Mouse (Mus musculus) midbrain, embryonic 16.5 days (tissue): ENCODE results near the gene Nav1. TPM values are rescaled to one million over a fixed set of nuclear protein-coding genes. Genes with fewer than 3 reads are reported as not detected.

Experiments
- ATAC-seq: fragments of 200-750 bp; cut with Nextera tagmentation; 2 replicates; pipeline ENCODE4 v1.8.0; 2017; ENCODE audit warnings: moderate TSS enrichment
- H3K27ac ChIP-seq: fragments of 300-500 bp; sonication (generic); 2 replicates; pipeline ENCODE4 v1.5.1; 2014; ENCODE audit warnings: mild to moderate bottlenecking, low read length, mixed read lengths
- H3K27me3 ChIP-seq: fragments of 300-500 bp; sonication (generic); 2 replicates; pipeline ENCODE4 v1.6.1; 2014; ENCODE audit warnings: low read depth, low read length, mixed read lengths; ENCODE audit not compliant: control insufficient read depth, insufficient read depth
- H3K36me3 ChIP-seq: fragments of 300-500 bp; sonication (generic); 2 replicates; pipeline ENCODE4 v1.6.1; 2014; ENCODE audit warnings: mild to moderate bottlenecking, low read length, moderate library complexity, mixed read lengths; ENCODE audit not compliant: control insufficient read depth, insufficient read depth
- H3K4me1 ChIP-seq: fragments of 300-500 bp; sonication (generic); 2 replicates; pipeline ENCODE4 v1.6.1; 2014; ENCODE audit warnings: mild to moderate bottlenecking, low read length, mixed read lengths; ENCODE audit not compliant: control insufficient read depth, insufficient read depth
- H3K4me2 ChIP-seq: fragments of 300-500 bp; sonication (generic); 2 replicates; pipeline ENCODE4 v1.6.1; 2014; ENCODE audit warnings: mild to moderate bottlenecking, low read length, mixed read lengths
- H3K4me3 ChIP-seq: fragments of 300-500 bp; sonication (generic); 2 replicates; pipeline ENCODE4 v1.5.1; 2014; ENCODE audit warnings: low read depth, mild to moderate bottlenecking, low read length, moderate library complexity, mixed read lengths
- H3K9ac ChIP-seq: fragments of 300-500 bp; sonication (generic); 2 replicates; pipeline ENCODE4 v1.6.1; 2014; ENCODE audit warnings: low read depth, low read length, mixed read lengths
- H3K9me3 ChIP-seq: fragments of 300-500 bp; sonication (generic); replicated peaks from 2 replicates; pipeline ENCODE4 v1.6.1; 2014; ENCODE audit warnings: mild to moderate bottlenecking, low read length, mixed read lengths; ENCODE audit not compliant: control insufficient read depth, poor library complexity, severe bottlenecking
- WGBS: fragments of 180-500 bp; shearing (Covaris S2); extraction: QIAGEN DNeasy Blood & Tissue Kit; methylation state at CpG from one replicate; pipeline ENCODE4 v1.1.7; 2014; 5-methylcytosine and 5-hydroxymethylcytosine counted together
- polyA plus RNA-seq: library from polyadenylated mRNA; unstranded; fragments of >200 nt; fragmentation: Nextera tagmentation; extraction: Ambion mirVana; gene quantifications from 2 replicates; pipeline ENCODE4 v1.2.1, GENCODE M21; 2015

Gene Nav1
- polyA plus RNA-seq, 1 experiment from 2014 or later, result 53.9 TPM

DNA sequence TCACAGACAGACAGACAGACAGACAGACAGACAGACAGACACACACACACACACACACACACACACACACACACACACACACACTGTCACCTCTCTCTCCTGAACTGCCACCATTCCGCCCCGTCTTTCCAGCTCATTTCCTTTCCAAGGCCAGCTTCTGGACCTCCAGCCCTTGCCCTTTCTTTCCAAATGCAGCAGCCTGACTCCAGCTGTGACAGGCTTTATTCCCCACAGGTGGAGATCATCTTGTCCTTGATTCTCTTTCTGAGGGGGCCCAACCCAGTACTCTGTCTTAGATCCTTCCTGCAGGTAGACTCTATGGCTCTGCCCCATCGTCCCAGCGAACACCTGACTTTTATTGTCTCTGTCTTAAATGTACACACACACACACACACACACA, 53.5 kb downstream of the Nav1 start:
- no peaks in the 10 kb centered on the region for H3K9me3 ChIP-seq
- H3K4me1 ChIP-seq, result peaks cover 53% of the 10 kb centered on the region
- no peak overlapping the region for H3K4me2 ChIP-seq
- H3K27ac ChIP-seq, result no peak overlapping the region
- no peak overlapping the region for H3K9ac ChIP-seq
- H3K27me3 ChIP-seq, result no peaks in the 10 kb centered on the region
- 28% methylated on average over 4 of the region's 4 CpGs for WGBS
- ATAC-seq, result no peak
- H3K36me3 ChIP-seq, result no peaks in the 10 kb centered on the region
- H3K4me3 ChIP-seq, result no peak overlapping the region

- no peak overlapping the region for H3K9ac ChIP-seq
- H3K4me1 ChIP-seq, result peaks cover 53% of the 10 kb centered on the region
- WGBS, result 45% methylated on average over 4 of the region's 4 CpGs
- H3K9me3 ChIP-seq, result no peaks in the 10 kb centered on the region
- no peaks in the 10 kb centered on the region for H3K36me3 ChIP-seq
- no peaks in the 10 kb centered on the region for H3K27me3 ChIP-seq
- no peak overlapping the region for H3K27ac ChIP-seq
- no peak for ATAC-seq
- H3K4me3 ChIP-seq, result no peak overlapping the region
- H3K4me2 ChIP-seq, result no peak overlapping the region
These were observed 53.9 kb downstream of the Nav1 start for GRCm38 (mm10) chr1:135553154-135553553.

DNA sequence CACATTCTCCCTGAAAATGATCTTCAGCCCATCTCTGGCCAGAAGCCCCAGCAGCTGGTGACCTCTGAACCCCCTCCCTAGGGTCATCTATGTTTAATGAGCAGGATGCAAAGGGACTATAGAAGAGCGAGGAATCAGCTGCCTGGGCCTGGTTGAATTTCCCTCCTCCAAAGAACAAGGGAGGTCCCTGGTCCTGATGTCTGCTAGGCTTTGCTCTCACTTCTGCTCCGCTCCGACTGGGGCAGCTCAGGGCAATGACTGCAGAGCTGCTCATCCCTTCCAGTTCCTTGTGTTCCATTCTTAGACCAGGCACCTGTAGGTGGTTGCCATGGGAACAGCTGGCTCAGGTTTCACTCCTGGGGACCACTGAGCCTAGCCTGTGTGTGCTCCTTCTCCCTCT, 56.2 kb downstream of the Nav1 start:
- H3K36me3 ChIP-seq, result no peaks in the 10 kb centered on the region
- WGBS, result 41% methylated on average over 3 of the region's 3 CpGs
- no peaks in the 10 kb centered on the region for H3K27me3 ChIP-seq
- 0 out of 2 replicates have a peak overlapping the region, but pooled peaks have one; percentile 14 for H3K27ac ChIP-seq
- H3K4me3 ChIP-seq, result no peak overlapping the region
- H3K9me3 ChIP-seq, result no peaks in the 10 kb centered on the region
- no peak overlapping the region for H3K4me2 ChIP-seq
- no peak for ATAC-seq
- H3K9ac ChIP-seq, result no peak overlapping the region
- peaks cover 45% of the 10 kb centered on the region for H3K4me1 ChIP-seq

- Histone ChIP-seq H3K4me1 (peaks cover 35% of the 10 kb centered on the region), H3K9ac (no peak overlapping the region)
- ATAC-seq, result peak; percentile 15; the same call in 1 of the 2 replicates
These were observed 58.3 kb downstream of the Nav1 start for GRCm38 (mm10) chr1:135548750-135549149.

GRCm38 (mm10) chr1:135546099-135546498, 61.0 kb downstream of the Nav1 start:
- no peaks in the 10 kb centered on the region for H3K9me3 ChIP-seq
- no peak overlapping the region for H3K4me3 ChIP-seq
- no peak overlapping the region for H3K4me2 ChIP-seq
- H3K36me3 ChIP-seq, result no peaks in the 10 kb centered on the region
- no peaks in the 10 kb centered on the region for H3K27me3 ChIP-seq
- H3K4me1 ChIP-seq, result peaks cover 28% of the 10 kb centered on the region
- 48% methylated on average over 5 of the region's 5 CpGs for WGBS
- ATAC-seq, result 0 out of 2 replicates have a peak, but pooled peaks have one; percentile 12
- no peak overlapping the region for H3K9ac ChIP-seq
- H3K27ac ChIP-seq, result peak overlapping the region; percentile 43; the same call in 1 of the 2 replicates

More at GRCm38 (mm10) chr1:135548750-135549149, 58.3 kb downstream of the Nav1 start:
- H3K4me2 ChIP-seq, result no peak overlapping the region
- no peak overlapping the region for H3K4me3 ChIP-seq
- peak overlapping the region; percentile 56; the same call in 1 of the 2 replicates for H3K27ac ChIP-seq
- H3K36me3 ChIP-seq, result no peaks in the 10 kb centered on the region
- H3K9me3 ChIP-seq, result no peaks in the 10 kb centered on the region
- 64% methylated on average over 9 of the region's 9 CpGs for WGBS
- H3K27me3 ChIP-seq, result no peaks in the 10 kb centered on the region

DNA sequence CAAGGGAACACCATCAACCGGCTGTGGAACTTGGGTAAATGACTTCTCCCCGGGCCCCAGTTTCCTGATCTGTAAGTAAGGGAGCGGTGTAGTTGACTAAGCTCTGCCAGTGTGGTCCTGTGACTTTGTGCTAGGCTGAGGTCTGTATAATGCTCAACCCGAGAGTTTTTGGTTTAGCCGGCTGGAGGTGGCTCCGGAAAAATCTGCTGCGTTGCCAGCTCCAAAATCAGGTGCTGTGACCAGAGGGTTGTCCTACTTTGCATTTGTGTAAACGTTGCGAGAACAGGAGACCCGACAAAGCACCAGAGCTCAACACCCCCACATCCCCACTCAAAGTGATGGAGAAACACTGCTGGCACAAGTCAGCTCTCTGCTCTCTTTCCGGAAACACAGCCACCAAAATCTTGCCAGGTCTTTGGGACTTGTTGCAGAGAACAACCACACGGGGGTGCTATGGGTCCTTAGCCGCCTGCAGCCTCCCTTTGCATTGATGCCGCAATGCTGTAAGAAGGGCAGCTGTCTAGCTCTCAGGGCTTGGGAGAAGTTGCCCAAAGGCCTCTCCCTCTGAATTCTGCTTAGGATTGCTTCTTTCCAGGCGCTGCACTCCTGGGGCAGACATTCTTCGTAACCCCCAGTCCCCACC, 62.5 kb downstream of the Nav1 start:
- Histone ChIP-seq H3K9ac (no peak overlapping the region), H3K4me3 (no peak overlapping the region), H3K27me3 (no peaks in the 10 kb centered on the region), H3K4me2 (no peak overlapping the region), H3K9me3 (no peaks in the 10 kb centered on the region), H3K4me1 (peaks cover 22% of the 10 kb centered on the region), H3K27ac (peak overlapping the region; percentile 38), H3K36me3 (no peaks in the 10 kb centered on the region)
- ATAC-seq, result peak; percentile 18; the same call in 1 of the 2 replicates
- 40% methylated on average over 16 of the region's 16 CpGs for WGBS

GRCm38 (mm10) chr1:135542841-135543810, 64.0 kb downstream of the Nav1 start:
- Histone ChIP-seq H3K36me3 (no peaks in the 10 kb centered on the region), H3K27me3 (no peaks in the 10 kb centered on the region), H3K4me2 (no peak overlapping the region), H3K4me1 (peaks cover 16% of the 10 kb centered on the region), H3K9me3 (no peaks in the 10 kb centered on the region), H3K27ac (no peak overlapping the region), H3K9ac (no peak overlapping the region), H3K4me3 (no peak overlapping the region)
- WGBS, result 44% methylated on average over 12 of the region's 12 CpGs
- no peak for ATAC-seq

DNA sequence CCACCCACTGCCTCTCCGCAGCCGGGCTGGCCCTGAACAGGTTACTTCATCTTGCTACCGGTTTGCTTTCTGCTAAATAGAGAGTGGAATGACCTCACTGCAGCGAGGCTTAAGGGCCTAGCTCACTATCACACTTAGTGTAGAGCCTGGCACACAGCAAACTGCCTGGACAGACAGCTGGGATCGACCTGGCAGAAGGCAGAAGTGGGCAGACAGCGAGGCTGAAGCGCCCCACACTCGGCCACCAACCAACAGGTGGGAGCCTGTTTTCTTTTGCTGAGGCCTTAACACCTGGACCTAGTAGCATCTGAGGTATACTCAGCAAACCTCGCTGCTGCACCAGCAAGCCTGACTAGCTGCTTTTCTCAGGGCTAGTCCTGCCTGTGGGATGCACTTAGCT, 65.0 kb downstream of the Nav1 start:
- Histone ChIP-seq H3K9me3 (no peaks in the 10 kb centered on the region), H3K4me3 (no peak overlapping the region), H3K9ac (no peak overlapping the region), H3K27ac (no peak overlapping the region), H3K27me3 (no peaks in the 10 kb centered on the region), H3K4me2 (no peak overlapping the region), H3K36me3 (no peaks in the 10 kb centered on the region), H3K4me1 (peaks cover 16% of the 10 kb centered on the region)
- 90% methylated on average over 9 of the region's 9 CpGs for WGBS
- no peak for ATAC-seq

- Histone ChIP-seq H3K27me3 (no peaks in the 10 kb centered on the region), H3K9me3 (no peaks in the 10 kb centered on the region), H3K4me3 (no peak overlapping the region), H3K36me3 (peaks cover 2% of the 10 kb centered on the region; the same call in 1 of the 2 replicates), H3K4me1 (peaks cover 6% of the 10 kb centered on the region), H3K27ac (no peak overlapping the region), H3K4me2 (no peak overlapping the region), H3K9ac (no peak overlapping the region)
- 25% methylated on average over 4 of the region's 4 CpGs for WGBS
- ATAC-seq, result peak; percentile 69
These were observed 66.8 kb downstream of the Nav1 start for GRCm38 (mm10) chr1:135540270-135540669.
